Mouse (Mus musculus) G1E (cell line): Measurements from ENCODE around the gene Iqcd. TPM values are rescaled to one million over a fixed set of nuclear protein-coding genes. Genes with fewer than 3 reads are reported as not detected.
A peak's percentile ranks its signal among the peaks of the same experiment; 100 is the strongest.

Experiments
- ATAC-seq: 2 replicates; pipeline ENCODE4 v1.8.0; 2016; ENCODE audit warnings: mild to moderate bottlenecking; ENCODE audit not compliant: insufficient number of reproducible peaks, poor library complexity, low FRiP score, severe bottlenecking; ENCODE audit errors: extremely low read depth
- DNase-seq: peaks from one replicate; pipeline ENCODE4 v3.0.0; 2012; ENCODE audit warnings: low spot score
- H3K27me3 ChIP-seq: 2 replicates; pipeline ENCODE4 v1.6.1; 2012; ENCODE audit warnings: mild to moderate bottlenecking, low read length, inconsistent platforms; ENCODE audit not compliant: insufficient read depth
- H3K36me3 ChIP-seq: replicated peaks from 2 replicates; pipeline ENCODE3; 2012; ENCODE audit warnings: mild to moderate bottlenecking, inconsistent platforms
- H3K4me1 ChIP-seq: 2 replicates; pipeline ENCODE4 v1.6.1; 2012; ENCODE audit warnings: low read depth, low read length, inconsistent platforms, mixed read lengths; ENCODE audit not compliant: insufficient read depth
- H3K4me3 ChIP-seq: 2 replicates; pipeline ENCODE4 v1.5.1; 2012; ENCODE audit warnings: low read depth, mild to moderate bottlenecking, inconsistent platforms, low read length, moderate library complexity, mixed read lengths
- H3K9me3 ChIP-seq: replicated peaks from 2 replicates; pipeline ENCODE4 v1.6.1; 2012; ENCODE audit warnings: inconsistent platforms
- CTCF ChIP-seq: IDR thresholded peaks from 2 replicates; pipeline ENCODE4 v1.5.1; 2012; ENCODE audit warnings: low read depth, low read length, inconsistent platforms, mixed read lengths
- GATA1 ChIP-seq: IDR thresholded peaks from 2 replicates; pipeline ENCODE4 v1.6.1; 2012; ENCODE audit warnings: borderline replicate concordance, low read length, inconsistent platforms, mixed read lengths
- GATA2 ChIP-seq: IDR thresholded peaks from 2 replicates; pipeline ENCODE4 v1.6.1; 2012; ENCODE audit warnings: low read depth, low read length, inconsistent platforms, borderline replicate concordance
- POLR2AphosphoS5 ChIP-seq: IDR thresholded peaks from 2 replicates; pipeline ENCODE4 v1.6.1; 2012; ENCODE audit warnings: low read depth, low read length, inconsistent platforms; ENCODE audit not compliant: insufficient replicate concordance
- TAL1 ChIP-seq: conservative IDR thresholded peaks from 2 replicates; pipeline ENCODE4 v1.6.1; 2012; ENCODE audit warnings: low read depth, low read length, inconsistent platforms, mixed read lengths
- polyA plus RNA-seq: library from polyadenylated mRNA; stranded (reverse); fragments of >175 nt; gene quantifications from 2 replicates; pipeline ENCODE4 v1.2.3, GENCODE M21; 2012
- total RNA-seq, 2 experiments: library from RNA; stranded (forward) in 1 of 2; stranded (reverse) in 1 of 2; fragments of 200-1000 nt in 1 of 2; fragments of >200 nt in 1 of 2; fragmentation: Nextera tagmentation in 1 of 2; gene quantifications; 2 replicates each; pipeline ENCODE4 v1.2.3; 2014 to 2017

Gene Iqcd
- total and polyA plus RNA-seq, 3 experiments = 0.60 to 1.2 TPM; not detected in 1

GRCm38 (mm10) chr5:120612822-120613604 lies 24.2 kb downstream of the Iqcd start:
- Histone ChIP-seq H3K4me3 (peak overlapping the region; percentile 85), H3K36me3 (peaks cover 65% of the 10 kb centered on the region), H3K9me3 (peaks cover 5% of the 10 kb centered on the region), H3K27me3 (no peaks in the 10 kb centered on the region), H3K4me1 (peaks cover 49% of the 10 kb centered on the region)
- ATAC-seq = peak; percentile 83
- TF ChIP-seq GATA1 = no peak
- TF ChIP-seq TAL1 = no peak
- TF ChIP-seq POLR2AphosphoS5 = no peak; the same call in 1 of the 2 replicates
- no peak for TF ChIP-seq CTCF
- no peak for TF ChIP-seq GATA2
- peak; percentile 98 for DNase-seq

GRCm38 (mm10) chr5:120615903-120616302 lies 27.1 kb downstream of the Iqcd start:
- Histone ChIP-seq H3K27me3 (no peaks in the 10 kb centered on the region), H3K9me3 (peaks cover 5% of the 10 kb centered on the region), H3K4me1 (peaks cover 60% of the 10 kb centered on the region), H3K4me3 (no peak overlapping the region), H3K36me3 (peaks cover 69% of the 10 kb centered on the region)
- peak; percentile 72 for TF ChIP-seq CTCF
- TF ChIP-seq TAL1 = no peak
- ATAC-seq (no peak), DNase-seq (no peak)

GRCm38 (mm10) chr5:120618778-120619177 lies 30.0 kb downstream of the Iqcd start:
- peaks cover 92% of the 10 kb centered on the region for H3K36me3 ChIP-seq
- H3K4me1 ChIP-seq = peaks cover 56% of the 10 kb centered on the region
- no peak for TF ChIP-seq GATA1
- no peak for TF ChIP-seq TAL1
- TF ChIP-seq CTCF = no peak
- TF ChIP-seq POLR2AphosphoS5 = no peak
- TF ChIP-seq GATA2 = no peak
- ATAC-seq (no peak), DNase-seq (no peak)
- no peak overlapping the region for H3K4me3 ChIP-seq
- peaks cover 5% of the 10 kb centered on the region for H3K9me3 ChIP-seq
- no peaks in the 10 kb centered on the region for H3K27me3 ChIP-seq

- Histone ChIP-seq H3K4me3 (no peak overlapping the region), H3K9me3 (peaks cover 5% of the 10 kb centered on the region), H3K27me3 (no peaks in the 10 kb centered on the region), H3K36me3 (peaks cover 96% of the 10 kb centered on the region), H3K4me1 (peaks cover 52% of the 10 kb centered on the region)
- TF ChIP-seq GATA2 (no peak), TAL1 (no peak), CTCF (peak; percentile 97), POLR2AphosphoS5 (no peak), GATA1 (no peak)
- ATAC-seq (no peak), DNase-seq (no peak)
These were observed 30.4 kb downstream of the Iqcd start for GRCm38 (mm10) chr5:120619201-120619600.

- peaks cover 50% of the 10 kb centered on the region for H3K4me1 ChIP-seq
- TF ChIP-seq GATA1 (no peak), CTCF (peak; percentile 99)
- DNase-seq (peak; percentile 64), ATAC-seq (no peak)
- H3K36me3 ChIP-seq = peaks cover 100% of the 10 kb centered on the region
- H3K4me3 ChIP-seq = no peak overlapping the region
- H3K9me3 ChIP-seq = peaks cover 5% of the 10 kb centered on the region
- no peaks in the 10 kb centered on the region for H3K27me3 ChIP-seq
These were observed 31.7 kb downstream of the Iqcd start for GRCm38 (mm10) chr5:120620375-120621077.

GRCm38 (mm10) chr5:120621078-120621765 lies 32.4 kb downstream of the Iqcd start:
- ATAC-seq = no peak
- no peak for DNase-seq
- Histone ChIP-seq H3K4me1 (peaks cover 55% of the 10 kb centered on the region), H3K27me3 (no peaks in the 10 kb centered on the region), H3K36me3 (peaks cover 100% of the 10 kb centered on the region), H3K4me3 (no peak overlapping the region), H3K9me3 (no peaks in the 10 kb centered on the region)
- no peak for TF ChIP-seq TAL1
- TF ChIP-seq CTCF = no peak
- TF ChIP-seq GATA1 = no peak
- TF ChIP-seq GATA2 = no peak
